Mouse (Mus musculus) hindbrain, embryonic 12.5 days (tissue): ENCODE data around the gene Slc46a1. TPM values are rescaled to one million over a fixed set of nuclear protein-coding genes. Genes with fewer than 3 reads are reported as not detected.
A peak's percentile ranks its signal among the peaks of the same experiment; 100 is the strongest.

Experiments
- ATAC-seq: fragments of 200-750 bp; cut with Nextera tagmentation; 2 replicates; pipeline ENCODE4 v1.8.0; 2017; ENCODE audit warnings: moderate TSS enrichment; ENCODE audit not compliant: low FRiP score
- H3K27ac ChIP-seq: fragments of 300-500 bp; sonication (generic); 2 replicates; pipeline ENCODE4 v1.5.1; 2016; ENCODE audit warnings: mild to moderate bottlenecking
- H3K27me3 ChIP-seq: fragments of 300-500 bp; sonication (generic); 2 replicates; pipeline ENCODE4 v1.6.1; 2016; ENCODE audit warnings: mild to moderate bottlenecking
- H3K36me3 ChIP-seq: fragments of 300-500 bp; sonication (generic); 2 replicates; pipeline ENCODE4 v1.6.1; 2016; ENCODE audit warnings: mild to moderate bottlenecking
- H3K4me1 ChIP-seq: fragments of 300-500 bp; sonication (generic); 2 replicates; pipeline ENCODE4 v1.6.1; 2016
- H3K4me2 ChIP-seq: fragments of 300-500 bp; sonication (generic); replicated peaks from 2 replicates; pipeline ENCODE4 v1.6.1; 2016; ENCODE audit warnings: mild to moderate bottlenecking
- H3K4me3 ChIP-seq: fragments of 300-500 bp; sonication (generic); 2 replicates; pipeline ENCODE4 v1.5.1; 2016; ENCODE audit warnings: mild to moderate bottlenecking
- H3K9ac ChIP-seq: fragments of 300-500 bp; sonication (generic); 2 replicates; pipeline ENCODE4 v1.6.1; 2016; ENCODE audit warnings: mild to moderate bottlenecking, moderate library complexity
- H3K9me3 ChIP-seq: fragments of 300-500 bp; sonication (generic); replicated peaks from 2 replicates; pipeline ENCODE4 v1.6.1; 2016; ENCODE audit warnings: mild to moderate bottlenecking
- WGBS: fragments of 180-500 bp; shearing (Covaris S2); methylation state at CpG from one replicate; pipeline ENCODE4 v1.1.7; 2016; 5-methylcytosine and 5-hydroxymethylcytosine counted together
- polyA plus RNA-seq: library from polyadenylated mRNA; unstranded; fragments of >200 nt; fragmentation: Nextera tagmentation; extraction: Ambion mirVana; gene quantifications from 2 replicates; pipeline ENCODE4 v1.2.1, GENCODE M21; 2016

The Slc46a1 gene
- polyA plus RNA-seq, 1 experiment from 2014 or later = 17.9 TPM

- 86% methylated on average over 5 of the region's 5 CpGs for WGBS
- H3K9me3 ChIP-seq = no peaks in the 10 kb centered on the region
- H3K27ac ChIP-seq = no peak overlapping the region
- ATAC-seq = no peak
- no peaks in the 10 kb centered on the region; the same call in 1 of the 2 replicates for H3K27me3 ChIP-seq
- H3K4me3 ChIP-seq = no peak overlapping the region
- no peaks in the 10 kb centered on the region for H3K36me3 ChIP-seq
- H3K4me1 ChIP-seq = peaks cover 14% of the 10 kb centered on the region
- no peak overlapping the region for H3K9ac ChIP-seq
- no peak overlapping the region for H3K4me2 ChIP-seq
Observed at GRCm38 (mm10) chr11:78462669-78463068, 2.8 kb upstream of the Slc46a1 start.

DNA sequence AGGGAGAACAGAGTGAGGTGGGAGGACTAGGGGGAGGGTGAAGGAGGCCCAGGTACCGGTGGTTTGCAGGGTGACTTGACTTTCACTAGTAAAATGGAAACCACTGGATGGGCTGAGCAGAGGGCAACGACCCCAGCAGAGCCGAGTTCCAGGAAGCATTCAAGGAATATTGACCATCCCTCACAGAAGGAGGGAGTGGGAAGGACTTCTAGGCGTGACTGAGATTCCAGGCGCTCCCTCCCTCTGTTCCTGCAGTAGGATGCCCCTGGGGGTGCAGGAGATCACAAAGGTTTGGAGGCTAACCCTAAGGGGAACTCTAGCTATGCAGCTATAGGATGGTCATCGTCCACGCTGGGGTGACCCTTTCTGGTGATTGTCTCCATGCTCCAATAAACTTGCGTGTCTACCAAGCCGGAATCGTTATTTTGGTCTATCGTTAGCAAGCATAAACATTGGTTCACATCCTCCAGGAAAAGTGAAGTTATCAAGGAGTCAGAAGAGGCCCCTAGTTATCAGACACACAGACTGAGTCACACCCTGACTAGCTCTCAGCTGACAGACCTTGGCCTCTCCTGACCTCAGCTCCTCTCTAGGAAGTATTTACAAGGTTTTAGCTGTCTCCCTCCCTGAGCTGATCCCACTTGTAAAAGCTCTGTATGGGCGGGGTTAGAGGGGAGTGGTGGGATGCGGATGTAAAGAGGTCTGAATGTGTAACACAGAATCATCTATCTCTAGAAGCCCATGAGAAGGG lies 2.0 kb upstream of the Slc46a1 start:
- no peak overlapping the region for H3K4me3 ChIP-seq
- H3K4me2 ChIP-seq = no peak overlapping the region
- H3K9me3 ChIP-seq = no peaks in the 10 kb centered on the region
- no peaks in the 10 kb centered on the region for H3K36me3 ChIP-seq
- peaks cover 14% of the 10 kb centered on the region for H3K4me1 ChIP-seq
- H3K27ac ChIP-seq = no peak overlapping the region
- no peak overlapping the region for H3K9ac ChIP-seq
- H3K27me3 ChIP-seq = no peaks in the 10 kb centered on the region; the same call in 1 of the 2 replicates
- no peak for ATAC-seq
- 73% methylated on average over 13 of the region's 13 CpGs for WGBS

- Histone ChIP-seq H3K27ac (peak overlapping the region; percentile 87; the same call in 1 of the 2 replicates), H3K4me2 (peak overlapping the region; percentile 90), H3K4me3 (peak overlapping the region; percentile 75), H3K36me3 (no peaks in the 10 kb centered on the region), H3K9me3 (no peaks in the 10 kb centered on the region), H3K4me1 (peaks cover 14% of the 10 kb centered on the region), H3K27me3 (no peaks in the 10 kb centered on the region; the same call in 1 of the 2 replicates), H3K9ac (peak overlapping the region; percentile 88)
- ATAC-seq = 0 out of 2 replicates have a peak, but pooled peaks have one; percentile 24
- 29% methylated on average over 9 of the region's 9 CpGs for WGBS
Observed at GRCm38 (mm10) chr11:78465116-78465515, 381 bp upstream of the Slc46a1 start.

- Histone ChIP-seq H3K4me3 (peak overlapping the region; percentile 75), H3K36me3 (no peaks in the 10 kb centered on the region), H3K27me3 (no peaks in the 10 kb centered on the region), H3K4me1 (peaks cover 14% of the 10 kb centered on the region), H3K9ac (peak overlapping the region; percentile 88), H3K27ac (peak overlapping the region; percentile 87), H3K4me2 (peak overlapping the region; percentile 90), H3K9me3 (no peaks in the 10 kb centered on the region)
- 60% methylated on average over 23 of the region's 23 CpGs for WGBS
- 0 out of 2 replicates have a peak, but pooled peaks have one; percentile 18 for ATAC-seq
Observed at GRCm38 (mm10) chr11:78466242-78466912, 880 bp downstream of the Slc46a1 start.

DNA sequence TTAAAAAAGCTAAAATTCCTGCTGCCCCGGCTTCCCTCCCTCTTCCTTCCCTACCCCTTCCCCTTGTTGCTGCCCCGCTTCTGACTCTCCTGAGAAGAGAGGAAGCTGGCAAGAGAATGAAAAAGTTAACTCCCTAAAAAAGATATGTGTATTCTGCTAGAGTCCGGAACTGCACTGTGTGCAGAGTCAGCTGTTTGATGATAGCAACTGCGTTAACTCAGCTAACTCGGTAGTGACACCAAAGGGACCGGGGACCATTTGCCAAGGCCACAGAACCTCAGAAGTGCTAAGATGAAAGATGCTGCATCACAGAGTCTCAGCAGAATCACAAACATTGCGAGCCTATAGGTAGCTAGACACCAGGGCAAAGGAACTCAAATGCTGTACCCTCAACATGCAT lies 2.0 kb downstream of the Slc46a1 start:
- no peak overlapping the region for H3K27ac ChIP-seq
- H3K27me3 ChIP-seq = no peaks in the 10 kb centered on the region
- H3K4me2 ChIP-seq = no peak overlapping the region
- ATAC-seq = no peak
- H3K4me1 ChIP-seq = peaks cover 14% of the 10 kb centered on the region
- H3K36me3 ChIP-seq = 0 out of 2 replicates have a peak, but pooled peaks cover under 1% of the 10 kb centered on the region
- H3K4me3 ChIP-seq = no peak overlapping the region
- H3K9ac ChIP-seq = no peak overlapping the region
- no peaks in the 10 kb centered on the region for H3K9me3 ChIP-seq
- WGBS = 89% methylated on average over 7 of the region's 7 CpGs

GRCm38 (mm10) chr11:78467932-78468331 lies 2.4 kb downstream of the Slc46a1 start:
- Histone ChIP-seq H3K27ac (no peak overlapping the region), H3K9me3 (no peaks in the 10 kb centered on the region), H3K27me3 (no peaks in the 10 kb centered on the region), H3K4me2 (no peak overlapping the region), H3K36me3 (0 out of 2 replicates have a peak, but pooled peaks cover 5% of the 10 kb centered on the region), H3K9ac (no peak overlapping the region), H3K4me3 (no peak overlapping the region), H3K4me1 (peaks cover 14% of the 10 kb centered on the region)
- ATAC-seq = no peak
- WGBS = 66% methylated on average over 3 of the region's 3 CpGs

GRCm38 (mm10) chr11:78471326-78472103 lies 6.0 kb downstream of the Slc46a1 start:
- H3K27ac ChIP-seq = no peak overlapping the region
- peaks cover 11% of the 10 kb centered on the region; the same call in 1 of the 2 replicates for H3K36me3 ChIP-seq
- no peak overlapping the region for H3K4me3 ChIP-seq
- no peak for ATAC-seq
- H3K4me1 ChIP-seq = peaks cover 3% of the 10 kb centered on the region
- no peak overlapping the region for H3K9ac ChIP-seq
- H3K9me3 ChIP-seq = no peaks in the 10 kb centered on the region
- H3K27me3 ChIP-seq = no peaks in the 10 kb centered on the region
- 89% methylated on average over 10 of the region's 10 CpGs for WGBS
- no peak overlapping the region for H3K4me2 ChIP-seq

DNA sequence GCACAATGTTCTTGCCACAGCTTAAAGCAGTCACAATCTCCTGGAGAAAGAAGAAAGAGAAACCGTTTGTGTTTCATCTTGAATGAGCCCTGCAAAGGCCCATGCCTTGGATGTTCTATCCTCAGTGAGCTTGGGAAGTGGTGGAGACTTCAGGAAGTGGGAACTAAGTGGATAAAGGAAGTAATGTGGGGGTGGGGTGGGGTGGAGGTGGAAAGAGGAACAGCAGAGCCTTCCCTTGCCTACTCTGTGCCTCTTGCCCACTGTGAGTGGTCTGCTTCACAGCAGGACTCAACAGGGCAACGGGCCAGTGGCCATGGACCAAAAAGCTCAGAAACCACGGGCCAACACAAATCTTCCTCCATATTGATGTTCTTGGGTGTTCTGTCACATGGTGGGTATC lies 9.8 kb downstream of the Slc46a1 start:
- Histone ChIP-seq H3K4me1 (no peaks in the 10 kb centered on the region), H3K9me3 (no peaks in the 10 kb centered on the region), H3K4me3 (no peak overlapping the region), H3K27ac (no peak overlapping the region), H3K27me3 (no peaks in the 10 kb centered on the region), H3K36me3 (peaks cover 13% of the 10 kb centered on the region; the same call in 1 of the 2 replicates), H3K4me2 (no peak overlapping the region), H3K9ac (no peak overlapping the region)
- no peak for ATAC-seq
- WGBS = 92% methylated on average over 3 of the region's 3 CpGs

DNA sequence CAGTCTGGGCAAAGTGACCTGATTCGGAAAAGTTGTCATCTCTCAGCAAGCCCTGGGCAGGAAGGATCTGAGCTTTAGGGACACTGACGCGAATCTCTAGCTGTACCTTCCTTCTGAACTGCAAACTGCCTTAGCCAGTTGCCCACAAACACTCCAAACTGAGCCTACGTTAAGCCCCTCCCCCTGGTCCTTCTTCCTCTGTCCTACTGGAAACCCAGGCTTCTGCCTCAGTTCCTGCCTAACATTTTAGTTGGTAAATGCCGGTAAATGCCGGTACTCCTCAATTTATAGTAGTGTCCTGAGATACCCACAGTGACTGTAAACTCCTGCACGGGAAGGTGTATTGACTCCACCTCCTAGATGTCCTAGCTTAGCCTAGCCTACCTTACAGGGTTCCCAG lies 18.1 kb downstream of the Slc46a1 start:
- no peak overlapping the region for H3K9ac ChIP-seq
- WGBS = 64% methylated on average over 7 of the region's 7 CpGs
- no peak for ATAC-seq
- no peak overlapping the region for H3K4me2 ChIP-seq
- peaks cover 33% of the 10 kb centered on the region for H3K36me3 ChIP-seq
- H3K9me3 ChIP-seq = no peaks in the 10 kb centered on the region
- no peak overlapping the region for H3K4me3 ChIP-seq
- H3K27me3 ChIP-seq = peaks cover 31% of the 10 kb centered on the region
- H3K27ac ChIP-seq = no peak overlapping the region
- no peaks in the 10 kb centered on the region for H3K4me1 ChIP-seq

DNA sequence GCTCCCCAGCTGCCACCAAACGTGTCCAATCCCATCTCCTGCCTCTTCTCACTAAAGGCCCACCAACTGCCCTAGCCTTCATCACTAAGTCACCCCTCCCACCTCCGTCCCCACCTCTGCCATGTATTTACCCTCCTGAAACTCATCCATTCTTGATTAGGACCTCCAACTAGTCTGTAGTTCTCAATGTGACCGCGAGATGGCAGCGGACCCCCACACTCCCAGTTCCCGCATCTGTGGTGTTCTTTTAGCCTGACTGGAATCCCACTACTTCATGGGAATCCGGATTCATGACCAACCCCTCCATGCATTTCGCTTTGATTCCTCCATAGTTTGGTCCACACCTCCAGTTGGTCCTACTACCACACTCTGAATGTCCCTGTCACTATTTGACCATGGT lies 22.7 kb downstream of the Slc46a1 start:
- Histone ChIP-seq H3K36me3 (peaks cover 18% of the 10 kb centered on the region), H3K27me3 (peaks cover 61% of the 10 kb centered on the region), H3K4me3 (no peak overlapping the region), H3K9ac (no peak overlapping the region), H3K4me1 (peaks cover 9% of the 10 kb centered on the region), H3K4me2 (no peak overlapping the region), H3K27ac (no peak overlapping the region), H3K9me3 (no peaks in the 10 kb centered on the region)
- ATAC-seq = no peak
- WGBS = 5% methylated on average over 8 of the region's 8 CpGs

- Histone ChIP-seq H3K9me3 (no peaks in the 10 kb centered on the region), H3K4me1 (peaks cover 16% of the 10 kb centered on the region), H3K27me3 (peaks cover 76% of the 10 kb centered on the region), H3K9ac (peak overlapping the region; percentile 53), H3K36me3 (peaks cover 16% of the 10 kb centered on the region; the same call in 1 of the 2 replicates), H3K4me2 (peak overlapping the region; percentile 54), H3K27ac (0 out of 2 replicates have a peak overlapping the region, but pooled peaks have one; percentile 7), H3K4me3 (peak overlapping the region; percentile 26)
- 7% methylated on average over 48 of the region's 48 CpGs for WGBS
- ATAC-seq = peak; percentile 68
Observed at GRCm38 (mm10) chr11:78490781-78491241, 25.3 kb downstream of the Slc46a1 start.

- no peak for ATAC-seq
- WGBS = 9% methylated on average over 6 of the region's 6 CpGs
- Histone ChIP-seq H3K9me3 (no peaks in the 10 kb centered on the region), H3K27ac (no peak overlapping the region), H3K4me1 (peaks cover 28% of the 10 kb centered on the region), H3K36me3 (no peaks in the 10 kb centered on the region), H3K4me2 (peak overlapping the region; percentile 92), H3K27me3 (peaks cover 51% of the 10 kb centered on the region), H3K4me3 (peak overlapping the region; percentile 75), H3K9ac (peak overlapping the region; percentile 89)
Observed at GRCm38 (mm10) chr11:78495904-78496303, 30.4 kb downstream of the Slc46a1 start.
